Comparison of ENCODE assay signal across 28 mouse cellular contexts in genomic region chr9:76996021-76996420, GRCm38 (mm10). TPM values are rescaled to one million over a fixed set of nuclear protein-coding genes. Genes with fewer than 3 reads are reported as not detected.
A peak's percentile ranks its signal among the peaks of the same experiment; 100 is the strongest.
DNase-seq lines count a peak whose midpoint lies in the region; ATAC-seq lines count a peak whose summit lies in the region.
"Had no signal": no experiment of that assay in that cellular context is flagged by ENCODE, and none has a peak within 500 bp of the region (broad histone marks: within the 10 kb centered on the region; RNA-seq: fewer than 3 reads in every experiment).

No protein-coding gene starts in this region.

- no peak for ATAC-seq in cerebellum, adult (ENCODE audit: insufficient number of reproducible peaks, low FRiP score, low TSS enrichment)
- ATAC-seq: CD4-positive, CD25-positive, alpha-beta regulatory T cell, adult 4 months; forebrain, embryonic 13.5 days; forebrain, embryonic 15.5 days; forebrain, postnatal 0 days; Patski had no signal

- no peak overlapping the region for H3K4me3 ChIP-seq in brown adipose tissue, adult 24 weeks (ENCODE audit: insufficient read depth, low read depth, low read length)
- H3K4me3 ChIP-seq: embryonic facial prominence, embryonic 13.5 days; embryonic facial prominence, embryonic 15.5 days; erythroblast, embryonic 14.5 days; forebrain, embryonic 10.5 days; forebrain, embryonic 13.5 days; forebrain, embryonic 15.5 days had no signal

- H3K4me1 ChIP-seq in brown adipose tissue, adult 24 weeks (ENCODE audit: control insufficient read depth, insufficient read depth, insufficient read length, low read length), result no peaks in the 10 kb centered on the region; the same call in 1 of the 2 replicates
- H3K4me1 ChIP-seq: embryonic facial prominence, embryonic 13.5 days; embryonic facial prominence, embryonic 15.5 days; forebrain, embryonic 10.5 days; forebrain, embryonic 13.5 days; forebrain, embryonic 15.5 days had no signal

- 0 out of 2 replicates have a peak overlapping the region, but pooled peaks have one; percentile 18 for H3K27ac ChIP-seq in brown adipose tissue, adult 24 weeks (replicated peaks; ENCODE audit: low read depth, low read length)
- H3K27ac ChIP-seq: embryonic facial prominence, embryonic 13.5 days; embryonic facial prominence, embryonic 15.5 days; forebrain, embryonic 10.5 days; forebrain, embryonic 13.5 days; forebrain, embryonic 15.5 days had no signal

- DNase-seq in adrenal gland, adult (ENCODE audit: inconsistent age in 2 of 2, low spot score in 1 of 2), result peak; percentile 5 to 61
- DNase-seq in adrenal gland, adult 8-10 months, result no peak
- peak; percentile 26 for DNase-seq in adrenal gland, postnatal 10 days
- DNase-seq in adrenal gland, postnatal 25 days, result peak; percentile 24
- no peak for DNase-seq in T-cell, adult 2 months (ENCODE audit: low spot score)
- no peak for DNase-seq in spleen, postnatal 36 days (ENCODE audit: low spot score in 2 of 2)
- DNase-seq: B cell, adult 2 months; cerebellum, adult 11 months; cerebellum, adult 18-20 months; cerebellum, adult 8-10 months; cerebellum, adult 9-11 months; cerebellum, postnatal 36 days; embryo, embryonic 11 days; forebrain, postnatal 0 days had no signal

RNA-seq across cellular contexts. Expression of gene Tinag, which starts 49.6 kb away (rescaled TPM):
- under 1 TPM in 1 of 4 experiments, not detected in 3; 0.23 TPM for total RNA-seq in adrenal gland, adult 8-10 months (2022)
- under 1 TPM in 1 of 2 experiments, not detected in 1; 0.30 TPM for total RNA-seq in adrenal gland, postnatal 10 days (2021)
- total RNA-seq in adrenal gland, postnatal 25 days (2021), result 0.30 TPM in 1 of 2 replicates, not detected in the other
- polyA plus RNA-seq in brown adipose tissue, adult 24 weeks (2012; ENCODE audit: insufficient read depth, insufficient read length, missing spikeins), result 6.1 and 6.2 TPM in 2 replicates
- total RNA-seq: CH12.LX; common myeloid progenitor, adult 5-6 weeks; forebrain, postnatal 0 days had no signal
- polyA plus RNA-seq: brain, embryonic 14.5 days; CD4-positive, CD25-positive, alpha-beta regulatory T cell, adult 4 months; erythroblast, embryonic 14.5 days; forebrain, embryonic 13.5 days; forebrain, embryonic 15.5 days; forebrain, postnatal 0 days; G1E had no signal

Comparison
In these comparisons a context has a peak if more than half of its experiments do, and no peak if none do; other contexts are left out.
1. DNase-seq: peak in adrenal gland, adult (2 of 2), adrenal gland, postnatal 10 days (single experiment) and adrenal gland, postnatal 25 days (single experiment); none in adrenal gland, adult 8-10 months (single experiment), T-cell, adult 2 months (single experiment) and spleen, postnatal 36 days (0 of 2).